Mouse (Mus musculus): Measurements from ENCODE around the gene Rad17. TPM values are rescaled to one million over a fixed set of nuclear protein-coding genes. Genes with fewer than 3 reads are reported as not detected.

Rad17 gene
- polyA plus RNA-seq, 1 experiment from 2014 or later = 10.3 TPM

GRCm38 (mm10) chr13:100616181-100617087 is 34.4 kb downstream of the Rad17 start, which contains the start of gene Marveld2:
Marveld2 (minus strand) TSS chr13:100616971.
- no peaks in the 10 kb centered on the region for H3K4me1 ChIP-seq (replicated peaks; ENCODE audit: control insufficient read depth, insufficient read depth, low read length)
- TF ChIP-seq CTCF (IDR thresholded peaks at IDR 0.05; ENCODE audit: low read depth) = no peak
- H3K9me3 ChIP-seq (ENCODE audit: control insufficient read depth) = no peaks in the 10 kb centered on the region
- H3K4me2 ChIP-seq (replicated peaks; ENCODE audit: low read depth) = peak within 1 kb of the TSS; percentile 78
- H3K27me3 ChIP-seq (replicated peaks; ENCODE audit: control insufficient read depth, insufficient read depth, low read length) = no peaks in the 10 kb centered on the region
- peak within 1 kb of the TSS; percentile 91 for H3K27ac ChIP-seq (ENCODE audit: low read depth, low read length)
- ATAC-seq = peak; percentile 93
- peak within 1 kb of the TSS; percentile 71 for H3K4me3 ChIP-seq (ENCODE audit: low read depth, low read length)
- H3K36me3 ChIP-seq (ENCODE audit: control insufficient read depth, insufficient read depth) = peaks cover 22% of the 10 kb centered on the region
- H3K9ac ChIP-seq (ENCODE audit: low read depth, low read length) = peak within 1 kb of the TSS; percentile 80
- 2% methylated on average over 73 of the region's 77 CpGs for WGBS

- H3K36me3 ChIP-seq (ENCODE audit: control insufficient read depth, insufficient read depth) = peaks cover 24% of the 10 kb centered on the region; the same call in 1 of the 2 replicates
- H3K4me3 ChIP-seq (ENCODE audit: low read depth, low read length) = no peak overlapping the region
- H3K4me1 ChIP-seq (replicated peaks; ENCODE audit: control insufficient read depth, insufficient read depth, low read length) = no peaks in the 10 kb centered on the region
- H3K9me3 ChIP-seq (ENCODE audit: control insufficient read depth) = no peaks in the 10 kb centered on the region
- ATAC-seq = no peak
- H3K4me2 ChIP-seq (replicated peaks; ENCODE audit: low read depth) = no peak overlapping the region
- WGBS = 57% methylated on average over 2 of the region's 2 CpGs
- H3K27me3 ChIP-seq (replicated peaks; ENCODE audit: control insufficient read depth, insufficient read depth, low read length) = no peaks in the 10 kb centered on the region
- no peak overlapping the region for H3K27ac ChIP-seq (ENCODE audit: low read depth, low read length)
- H3K9ac ChIP-seq (ENCODE audit: low read depth, low read length) = no peak overlapping the region
- TF ChIP-seq CTCF (IDR thresholded peaks at IDR 0.05; ENCODE audit: low read depth) = peak; percentile 55
These were observed 37.9 kb downstream of the Rad17 start for GRCm38 (mm10) chr13:100612903-100613302.

GRCm38 (mm10) chr13:100612251-100612650 is 38.6 kb downstream of the Rad17 start:
- no peak overlapping the region for H3K27ac ChIP-seq (ENCODE audit: low read depth, low read length)
- H3K36me3 ChIP-seq (ENCODE audit: control insufficient read depth, insufficient read depth) = peaks cover 26% of the 10 kb centered on the region; the same call in 1 of the 2 replicates
- no peak overlapping the region for H3K4me3 ChIP-seq (ENCODE audit: low read depth, low read length)
- no peaks in the 10 kb centered on the region for H3K9me3 ChIP-seq (ENCODE audit: control insufficient read depth)
- H3K27me3 ChIP-seq (replicated peaks; ENCODE audit: control insufficient read depth, insufficient read depth, low read length) = no peaks in the 10 kb centered on the region
- no peak for TF ChIP-seq CTCF (IDR thresholded peaks at IDR 0.05; ENCODE audit: low read depth)
- 95% methylated on average over 10 of the region's 10 CpGs for WGBS
- no peak overlapping the region for H3K4me2 ChIP-seq (replicated peaks; ENCODE audit: low read depth)
- no peaks in the 10 kb centered on the region for H3K4me1 ChIP-seq (replicated peaks; ENCODE audit: control insufficient read depth, insufficient read depth, low read length)
- ATAC-seq = no peak
- H3K9ac ChIP-seq (ENCODE audit: low read depth, low read length) = no peak overlapping the region

GRCm38 (mm10) chr13:100611266-100611665 is 39.6 kb downstream of the Rad17 start:
- no peak for ATAC-seq
- Histone ChIP-seq H3K4me1 (replicated peaks; ENCODE audit: control insufficient read depth, insufficient read depth, low read length) (0 out of 2 replicates have a peak, but pooled peaks cover 5% of the 10 kb centered on the region), H3K9ac (ENCODE audit: low read depth, low read length) (no peak overlapping the region), H3K9me3 (ENCODE audit: control insufficient read depth) (no peaks in the 10 kb centered on the region), H3K4me3 (ENCODE audit: low read depth, low read length) (no peak overlapping the region), H3K36me3 (ENCODE audit: control insufficient read depth, insufficient read depth) (peaks cover 26% of the 10 kb centered on the region; the same call in 1 of the 2 replicates), H3K4me2 (replicated peaks; ENCODE audit: low read depth) (no peak overlapping the region), H3K27me3 (replicated peaks; ENCODE audit: control insufficient read depth, insufficient read depth, low read length) (no peaks in the 10 kb centered on the region), H3K27ac (ENCODE audit: low read depth, low read length) (no peak overlapping the region)
- TF ChIP-seq CTCF (IDR thresholded peaks at IDR 0.05; ENCODE audit: low read depth) = no peak
- 90% methylated on average over 13 of the region's 13 CpGs for WGBS

- Histone ChIP-seq H3K9ac (ENCODE audit: low read depth, low read length) (no peak overlapping the region), H3K27ac (ENCODE audit: low read depth, low read length) (no peak overlapping the region), H3K4me3 (ENCODE audit: low read depth, low read length) (no peak overlapping the region), H3K4me2 (replicated peaks; ENCODE audit: low read depth) (no peak overlapping the region), H3K9me3 (ENCODE audit: control insufficient read depth) (no peaks in the 10 kb centered on the region), H3K4me1 (replicated peaks; ENCODE audit: control insufficient read depth, insufficient read depth, low read length) (0 out of 2 replicates have a peak, but pooled peaks cover 5% of the 10 kb centered on the region), H3K27me3 (replicated peaks; ENCODE audit: control insufficient read depth, insufficient read depth, low read length) (no peaks in the 10 kb centered on the region), H3K36me3 (ENCODE audit: control insufficient read depth, insufficient read depth) (peaks cover 30% of the 10 kb centered on the region; the same call in 1 of the 2 replicates)
- ATAC-seq = no peak
- peak; percentile 53 for TF ChIP-seq CTCF (IDR thresholded peaks at IDR 0.05; ENCODE audit: low read depth)
- WGBS = 87% methylated on average over 8 of the region's 8 CpGs
These were observed 43.1 kb downstream of the Rad17 start for GRCm38 (mm10) chr13:100607756-100608155.

- peak overlapping the region; percentile 86 for H3K27ac ChIP-seq (ENCODE audit: low read depth, low read length)
- peak; percentile 52 for ATAC-seq
These were observed 45.0 kb downstream of the Rad17 start for GRCm38 (mm10) chr13:100605845-100606244.

More at GRCm38 (mm10) chr13:100605845-100606244, 45.0 kb downstream of the Rad17 start:
- WGBS = 42% methylated on average over 1 of the region's 1 CpGs
- no peak overlapping the region for H3K9ac ChIP-seq (ENCODE audit: low read depth, low read length)
- no peak overlapping the region for H3K4me3 ChIP-seq (ENCODE audit: low read depth, low read length)
- no peak for TF ChIP-seq CTCF (IDR thresholded peaks at IDR 0.05; ENCODE audit: low read depth)
- H3K27me3 ChIP-seq (replicated peaks; ENCODE audit: control insufficient read depth, insufficient read depth, low read length) = no peaks in the 10 kb centered on the region
- no peaks in the 10 kb centered on the region for H3K9me3 ChIP-seq (ENCODE audit: control insufficient read depth)
- H3K4me2 ChIP-seq (replicated peaks; ENCODE audit: low read depth) = peak overlapping the region; percentile 33; the same call in 1 of the 2 replicates
- H3K4me1 ChIP-seq (replicated peaks; ENCODE audit: control insufficient read depth, insufficient read depth, low read length) = 0 out of 2 replicates have a peak, but pooled peaks cover 5% of the 10 kb centered on the region
- H3K36me3 ChIP-seq (ENCODE audit: control insufficient read depth, insufficient read depth) = peaks cover 16% of the 10 kb centered on the region; the same call in 1 of the 2 replicates

Data from intestine, postnatal 0 days (tissue).